Mouse (Mus musculus) lung, adult 2 months (tissue): ENCODE measurements at regions not wholly inside any gene's neighbourhood (a gene's known extent, or its start where the extent isn't known, plus 50 kb on each side); places are given as distances from the start of the nearest gene placed in this dataset.

Source experiments
- CTCF ChIP-seq: fragments of 200-500 bp; IDR thresholded peaks from 2 replicates; pipeline ENCODE4 v1.5.1; 2011; ENCODE audit warnings: mild to moderate bottlenecking, low read length, control low read depth; ENCODE audit not compliant: insufficient read depth
- POLR2A ChIP-seq: fragments of 200-500 bp; IDR thresholded peaks from 2 replicates; pipeline ENCODE4 v1.6.1; 2011; ENCODE audit warnings: low read depth, mild to moderate bottlenecking, control low read depth, low read length, borderline replicate concordance; ENCODE audit errors: extremely low read depth

GRCm38 (mm10) chr5:35185289-35185688 is 79.7 kb upstream of the Lrpap1 start:
- no peak for TF ChIP-seq CTCF
- TF ChIP-seq POLR2A, result no peak
